Mouse (Mus musculus) small intestine, adult 2 months (tissue): ENCODE data around the gene Rhoa. TPM values are rescaled to one million over a fixed set of nuclear protein-coding genes. Genes with fewer than 3 reads are reported as not detected.
"Not testable (repeated sequence)": the region's sequence is repeated elsewhere in the genome, so short reads cannot be mapped to it uniquely, and the experiment has no call there.

Source experiments
- H3K27ac ChIP-seq: fragments of 200-500 bp; 2 replicates; pipeline ENCODE4 v1.5.1; 2012; ENCODE audit warnings: low read depth, low read length, control low read depth, inconsistent platforms; ENCODE audit not compliant: insufficient read depth
- H3K27me3 ChIP-seq: fragments of 200-500 bp; 2 replicates; pipeline ENCODE4 v1.6.1; 2012; ENCODE audit warnings: mild to moderate bottlenecking, moderate library complexity, low read length, inconsistent platforms; ENCODE audit not compliant: control insufficient read depth, insufficient read depth
- H3K36me3 ChIP-seq: fragments of 200-500 bp; 2 replicates; pipeline ENCODE4 v1.6.1; 2012; ENCODE audit warnings: mild to moderate bottlenecking, low read length, control low read depth, inconsistent platforms; ENCODE audit not compliant: control insufficient read depth, insufficient read depth
- H3K4me1 ChIP-seq: fragments of 200-500 bp; 2 replicates; pipeline ENCODE4 v1.6.1; 2012; ENCODE audit warnings: low read length, inconsistent platforms, mixed read lengths; ENCODE audit not compliant: control insufficient read depth, insufficient read depth, insufficient read length
- H3K4me3 ChIP-seq: fragments of 200-500 bp; 2 replicates; pipeline ENCODE4 v1.5.1; 2012; ENCODE audit warnings: low read depth, mild to moderate bottlenecking, control low read depth, inconsistent platforms, low read length, moderate library complexity
- CTCF ChIP-seq: fragments of 200-500 bp; IDR thresholded peaks from 2 replicates; pipeline ENCODE4 v1.5.1; 2012; ENCODE audit warnings: low read depth, mild to moderate bottlenecking, control low read depth, inconsistent platforms, low read length, moderate library complexity, mixed read lengths; ENCODE audit not compliant: insufficient replicate concordance, insufficient read length; ENCODE audit errors: extremely low read depth
- POLR2A ChIP-seq: fragments of 200-500 bp; IDR thresholded peaks from 2 replicates; pipeline ENCODE4 v1.6.1; 2012; ENCODE audit warnings: low read depth, mild to moderate bottlenecking, control low read depth, inconsistent platforms, low read length, moderate library complexity
- WGBS: fragments of 180-500 bp; shearing (Covaris S2); methylation state at CpG from one replicate; pipeline ENCODE4 v1.1.7; 2018; 5-methylcytosine and 5-hydroxymethylcytosine counted together
- polyA plus RNA-seq: library from polyadenylated mRNA; depleted of rRNA; stranded (reverse); fragments of >200 nt; gene quantifications from 2 replicates; pipeline ENCODE4 v1.2.3, GENCODE M21; 2012

Rhoa gene
- polyA plus RNA-seq, 1 experiment = 70.2 TPM

GRCm38 (mm10) chr9:108274476-108275330, 31.2 kb upstream of the Rhoa start:
- H3K36me3 ChIP-seq = no peaks in the 10 kb centered on the region
- peaks cover 23% of the 10 kb centered on the region; the same call in 1 of the 2 replicates for H3K4me1 ChIP-seq
- 36% methylated on average over 5 of the region's 5 CpGs for WGBS
- H3K4me3 ChIP-seq = no peak overlapping the region
- TF ChIP-seq POLR2A (no peak), CTCF (no peak)
- no peaks in the 10 kb centered on the region for H3K27me3 ChIP-seq
- peak overlapping the region; percentile 55 for H3K27ac ChIP-seq

GRCm38 (mm10) chr9:108275331-108275659, 30.6 kb upstream of the Rhoa start:
- no peaks in the 10 kb centered on the region for H3K36me3 ChIP-seq
- no peaks in the 10 kb centered on the region for H3K27me3 ChIP-seq
- TF ChIP-seq CTCF (no peak), POLR2A (no peak)
- no peak overlapping the region for H3K4me3 ChIP-seq
- H3K27ac ChIP-seq = peak overlapping the region; percentile 55
- peaks cover 20% of the 10 kb centered on the region; the same call in 1 of the 2 replicates for H3K4me1 ChIP-seq
- whole genome bisulfite sequencing = 56% methylated on average over 6 of the region's 6 CpGs

- Histone ChIP-seq H3K4me3 (no peak overlapping the region), H3K36me3 (no peaks in the 10 kb centered on the region), H3K27me3 (no peaks in the 10 kb centered on the region), H3K4me1 (peaks cover 10% of the 10 kb centered on the region; the same call in 1 of the 2 replicates), H3K27ac (no peak overlapping the region)
- TF ChIP-seq CTCF (peak; percentile 62; the same call in 1 of the 2 replicates), POLR2A (no peak)
- 71% methylated on average over 10 of the region's 10 CpGs for WGBS
Observed at GRCm38 (mm10) chr9:108278697-108279450, 27.1 kb upstream of the Rhoa start.

GRCm38 (mm10) chr9:108280071-108280828, 25.7 kb upstream of the Rhoa start:
- H3K27ac ChIP-seq = peak overlapping the region; percentile 40
- peaks cover 2% of the 10 kb centered on the region; the same call in 1 of the 2 replicates for H3K4me1 ChIP-seq
- no peak for TF ChIP-seq CTCF
- TF ChIP-seq POLR2A = no peak
- H3K36me3 ChIP-seq = no peaks in the 10 kb centered on the region
- no peaks in the 10 kb centered on the region for H3K27me3 ChIP-seq
- 23% methylated on average over 8 of the region's 8 CpGs for WGBS
- no peak overlapping the region for H3K4me3 ChIP-seq

DNA sequence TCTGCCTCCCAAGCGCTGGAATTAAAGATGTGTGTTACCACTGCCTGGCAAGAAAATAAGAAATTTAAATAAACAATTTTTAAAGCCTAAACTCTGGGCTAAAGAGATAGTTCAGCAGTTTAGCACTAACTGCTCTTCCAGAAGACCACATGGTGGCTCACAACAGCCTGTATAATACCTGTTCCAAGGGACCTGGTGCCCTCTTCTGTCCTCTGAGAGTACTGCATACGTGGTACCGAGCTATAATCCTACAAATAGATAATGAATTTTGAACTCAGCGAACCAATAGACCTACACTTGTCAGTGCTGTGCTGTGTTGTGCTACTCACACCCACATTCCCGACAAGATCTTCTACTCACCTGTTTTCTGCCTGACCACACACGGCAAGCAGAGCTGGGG, 21.5 kb upstream of the Rhoa start:
- Histone ChIP-seq H3K4me3 (no peak overlapping the region), H3K36me3 (no peaks in the 10 kb centered on the region), H3K27ac (no peak overlapping the region), H3K27me3 (no peaks in the 10 kb centered on the region), H3K4me1 (no peaks in the 10 kb centered on the region)
- TF ChIP-seq CTCF = no peak
- no peak for TF ChIP-seq POLR2A
- WGBS = 4% methylated on average over 6 of the region's 6 CpGs

GRCm38 (mm10) chr9:108287526-108288238, 18.2 kb upstream of the Rhoa start:
- H3K27ac ChIP-seq, H3K4me1 ChIP-seq, H3K36me3 ChIP-seq, H3K4me3 ChIP-seq, H3K27me3 ChIP-seq: not testable (repeated sequence)
- 58% methylated on average over 6 of the region's 6 CpGs for WGBS
